Mouse (Mus musculus): Measurements from ENCODE around the gene Apaf1.

The Apaf1 gene

DNA sequence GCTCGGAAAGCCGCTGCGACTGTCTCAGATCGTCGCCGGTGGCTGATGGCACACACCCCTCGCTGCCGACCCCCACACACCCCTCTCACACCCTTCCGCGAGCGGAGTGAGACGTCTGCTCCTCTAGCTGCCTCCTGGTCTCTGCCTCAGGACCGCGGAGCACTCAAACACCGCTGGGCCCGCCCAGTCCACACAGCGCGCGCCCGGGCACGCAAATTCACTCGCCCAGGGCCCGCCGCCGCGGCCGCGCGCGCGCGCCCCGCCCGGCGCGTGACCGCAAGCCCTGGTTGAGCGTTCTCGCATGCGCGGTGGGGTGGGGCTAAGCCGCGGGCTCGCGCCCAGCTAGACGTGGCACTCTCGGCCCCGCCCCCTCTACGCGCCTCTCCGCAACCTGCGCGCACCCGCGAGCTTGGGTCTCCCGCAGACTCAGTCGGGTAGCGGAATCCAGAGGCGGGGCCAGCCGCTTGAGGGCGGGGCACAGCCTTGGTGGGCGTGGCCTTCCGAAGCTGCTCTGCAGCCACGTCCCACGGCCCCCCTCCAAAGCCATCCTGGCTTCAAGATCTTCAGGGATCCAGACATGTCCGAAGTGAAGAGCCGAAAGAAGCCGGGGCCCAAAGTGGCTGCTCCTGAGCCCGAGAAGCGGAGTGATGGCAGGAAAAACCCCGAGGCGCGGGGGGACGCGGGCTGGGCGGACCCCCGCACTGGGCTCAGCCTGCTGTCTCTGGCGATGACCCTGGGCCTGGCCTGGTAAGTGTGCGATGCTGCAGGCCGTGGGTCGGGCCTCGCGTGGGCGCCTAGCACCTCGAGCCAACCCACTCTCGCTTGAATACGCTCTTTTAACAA is at the start of gene Apaf1, which contains the start of gene Ikbip:
Gene Apaf1 (minus strand): TSS at position 221 of the 843 bp plus-strand sequence.
Gene Ikbip (plus strand): TSS at position 391 of the 843 bp plus-strand sequence.
- DNase-seq (ENCODE audit: low read depth) = peak; percentile 100

DNA sequence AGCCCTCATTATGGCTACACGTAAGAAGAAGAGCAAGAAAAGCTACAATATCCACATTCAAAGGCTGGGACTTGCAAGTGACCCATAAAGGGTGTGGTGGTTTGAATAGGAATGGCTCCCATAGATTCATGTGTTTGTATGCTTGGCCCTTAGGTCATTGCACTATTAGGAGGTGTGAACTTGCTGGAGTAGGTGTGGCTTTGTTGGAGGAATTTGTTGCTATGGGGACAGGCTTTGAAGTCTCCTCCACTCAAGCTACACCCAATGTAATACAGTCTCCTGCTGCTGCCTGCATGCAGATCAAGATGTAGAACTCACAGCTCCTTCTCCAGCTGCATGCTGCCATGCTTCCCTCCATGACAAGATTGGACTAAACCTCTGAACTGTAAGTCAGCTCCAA is 49.0 kb upstream of the Apaf1 start:
- no peak for DNase-seq (ENCODE audit: low read depth)

DNA sequence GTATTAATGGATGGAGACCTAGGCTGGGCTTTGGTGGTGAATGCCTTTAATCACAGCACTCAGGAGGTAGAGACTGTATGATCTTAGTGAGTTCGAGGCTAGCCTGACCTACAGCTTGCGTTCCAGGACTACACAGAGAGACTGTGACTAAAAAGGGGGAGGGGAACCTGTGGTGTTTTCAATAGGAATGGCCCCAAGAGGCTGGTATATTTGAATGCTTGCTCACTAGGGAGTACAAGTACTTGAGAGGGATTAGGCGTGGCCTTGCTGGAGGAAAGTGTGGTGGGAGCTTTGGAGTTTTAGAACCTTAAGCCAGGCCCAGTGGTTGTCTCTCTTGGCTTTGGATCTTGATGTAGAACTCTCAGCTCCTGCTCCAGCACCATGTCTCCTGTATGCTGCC is 48.2 kb upstream of the Apaf1 start:
- DNase-seq (ENCODE audit: low read depth) = no peak

DNA sequence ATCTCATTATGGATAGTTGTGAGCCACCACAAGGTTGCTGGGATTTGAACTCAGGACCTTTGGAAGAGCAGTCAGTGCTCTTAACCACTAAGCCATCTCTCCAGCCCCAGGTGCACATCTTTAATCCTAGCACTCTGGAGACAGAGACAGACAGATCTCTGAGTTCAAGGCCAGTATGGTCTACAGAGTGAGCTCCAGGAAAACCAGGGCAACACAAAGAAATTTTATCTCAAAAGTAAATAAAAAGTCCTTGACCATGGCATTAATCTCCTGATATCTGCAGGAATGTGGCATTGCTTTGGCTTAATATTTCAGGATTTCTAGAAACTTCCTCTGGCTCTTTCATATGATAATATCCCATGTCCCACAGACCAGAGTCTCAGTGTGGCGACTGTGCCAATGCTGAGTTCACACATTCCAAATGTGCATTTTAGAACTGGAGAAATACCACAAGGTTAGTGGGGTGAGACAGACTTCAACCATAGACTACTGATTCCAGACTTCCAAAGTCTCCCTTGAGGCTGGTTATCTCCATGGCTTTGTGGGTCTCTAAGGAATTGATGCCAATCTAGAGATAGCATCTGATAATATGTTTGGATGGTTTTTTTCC is 46.1 kb upstream of the Apaf1 start:
- no peak for DNase-seq (ENCODE audit: low read depth)

DNA sequence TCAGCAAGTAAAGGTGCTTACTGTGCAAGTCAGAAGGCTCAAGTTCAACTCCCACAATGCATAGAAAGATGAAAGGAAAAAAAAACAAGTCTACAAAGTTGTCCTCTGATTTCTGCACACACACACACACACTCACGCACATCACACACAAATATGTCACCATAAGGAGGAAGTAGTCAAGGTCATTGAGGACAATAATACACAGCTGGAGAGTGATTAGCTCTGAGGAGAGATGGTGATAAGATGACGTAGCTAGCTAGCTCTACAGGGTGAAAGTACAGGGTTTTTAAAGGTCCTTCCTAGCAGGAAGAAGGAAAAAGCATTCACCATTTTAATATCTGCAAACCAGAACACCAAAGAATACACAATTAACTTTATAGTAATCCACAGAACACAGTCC is 44.8 kb upstream of the Apaf1 start:
- DNase-seq (ENCODE audit: low read depth) = no peak

DNA sequence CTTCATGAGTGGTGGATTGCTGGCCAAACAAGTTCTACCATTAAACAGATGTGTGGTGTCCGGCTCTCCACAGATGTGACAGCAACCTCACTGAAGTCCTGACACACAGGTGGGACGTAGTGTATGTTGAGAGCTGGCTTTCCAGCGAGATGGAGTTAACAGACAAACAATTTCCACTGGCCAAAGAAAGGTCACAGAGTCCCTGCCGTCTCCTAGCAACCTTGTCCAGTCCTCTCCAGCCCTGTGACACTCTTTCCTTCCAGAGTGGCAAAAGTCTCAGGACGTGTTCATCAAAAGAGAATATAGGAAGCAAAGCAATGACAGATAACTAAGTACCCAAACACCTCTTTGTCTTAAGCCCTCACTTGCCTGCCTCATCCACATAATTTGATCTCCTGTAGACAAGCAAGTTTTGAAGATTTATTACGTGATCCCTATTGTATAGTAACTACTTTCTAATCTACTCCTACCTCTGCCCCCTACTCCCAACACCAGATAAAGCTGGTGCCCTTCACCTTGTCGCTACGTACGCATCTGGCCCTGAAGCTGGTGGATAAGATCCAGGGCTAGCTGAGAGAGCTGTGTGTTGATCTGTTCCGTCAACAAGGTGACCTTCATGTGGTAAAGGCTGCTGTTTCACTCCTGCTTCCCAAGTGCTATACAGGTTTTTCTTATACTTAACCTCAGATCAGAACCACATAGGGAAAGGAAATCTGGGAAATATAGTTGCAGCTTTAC is 44.2 kb upstream of the Apaf1 start:
- no peak for DNase-seq (ENCODE audit: low read depth)

DNA sequence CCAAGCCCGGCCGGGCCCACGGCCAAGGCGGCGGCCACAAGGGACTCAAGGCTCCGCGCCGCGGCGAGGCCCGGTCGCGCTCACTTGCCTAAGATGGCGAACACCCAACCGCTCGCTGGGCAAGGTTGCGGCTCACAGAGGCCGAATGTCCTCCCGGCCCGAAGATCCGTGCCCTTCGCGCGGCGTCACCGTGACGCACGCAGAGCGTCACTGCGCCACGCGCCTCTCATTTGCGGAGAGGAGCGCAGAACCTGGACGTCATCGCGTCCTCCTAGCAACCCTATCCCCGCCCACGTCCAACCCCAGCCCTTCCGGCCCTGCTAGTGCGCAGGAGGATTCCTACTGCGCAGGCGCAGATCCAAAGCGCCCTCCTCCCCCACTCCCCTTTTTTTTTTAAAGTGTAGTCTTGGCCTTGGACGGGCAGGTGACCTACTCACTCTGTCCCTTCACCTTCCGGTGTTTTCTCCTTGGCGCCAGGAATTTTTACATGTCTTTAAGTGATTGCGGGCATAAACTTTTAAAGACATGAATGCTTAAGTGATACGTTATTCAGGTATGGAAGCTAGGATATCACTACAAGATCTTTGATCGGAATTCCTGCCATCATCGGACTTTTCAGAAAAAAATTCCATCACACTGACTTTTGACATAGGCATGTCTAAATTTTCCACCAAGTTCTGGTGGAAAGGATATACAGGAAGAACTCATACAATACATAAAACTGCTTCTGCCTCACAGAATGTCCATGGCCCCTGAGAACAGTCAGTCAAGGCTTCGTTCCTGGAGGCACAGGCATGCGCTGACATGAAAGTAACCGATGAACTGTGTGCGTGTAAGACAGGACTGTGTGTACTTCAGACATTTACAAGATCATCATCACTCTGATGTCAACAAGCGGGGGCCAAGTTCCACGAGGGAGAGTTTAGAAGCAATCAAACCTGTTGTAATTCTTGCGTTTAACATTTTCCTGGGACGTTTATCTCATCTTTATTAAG is 41.6 kb upstream of the Apaf1 start, which contains the start of gene Slc25a3:
Gene Slc25a3 (minus strand): TSS at position 232 of the 995 bp plus-strand sequence.
- DNase-seq (ENCODE audit: low read depth) = peak; percentile 99

DNA sequence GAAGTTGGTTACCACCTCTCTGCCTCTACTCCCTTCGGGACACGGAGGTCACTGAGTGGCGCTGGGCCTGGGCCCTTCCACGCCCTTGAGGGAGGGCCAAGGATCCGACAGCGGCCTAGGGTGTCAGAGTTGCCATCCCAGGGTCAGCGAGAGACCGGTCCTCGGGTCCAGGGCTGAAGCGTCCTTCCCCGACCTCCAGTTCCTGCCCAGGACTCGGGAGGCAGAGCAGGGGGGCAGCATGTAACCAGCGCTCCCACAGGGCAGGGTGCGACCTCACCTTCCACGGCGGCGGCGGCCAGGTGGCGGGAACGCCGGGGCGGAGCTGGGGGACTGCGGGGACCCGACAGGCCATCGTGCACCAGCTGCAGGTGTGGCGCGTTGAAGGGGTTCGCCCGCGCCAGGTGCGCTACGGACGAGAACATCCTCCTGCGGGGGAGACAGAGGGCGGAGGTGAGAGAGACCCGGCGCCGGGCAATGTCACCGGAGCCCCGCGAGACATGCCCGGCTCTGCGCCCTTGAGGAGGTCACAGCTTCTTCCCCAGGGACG is 40.8 kb upstream of the Apaf1 start:
- no peak for DNase-seq (ENCODE audit: low read depth)

DNA sequence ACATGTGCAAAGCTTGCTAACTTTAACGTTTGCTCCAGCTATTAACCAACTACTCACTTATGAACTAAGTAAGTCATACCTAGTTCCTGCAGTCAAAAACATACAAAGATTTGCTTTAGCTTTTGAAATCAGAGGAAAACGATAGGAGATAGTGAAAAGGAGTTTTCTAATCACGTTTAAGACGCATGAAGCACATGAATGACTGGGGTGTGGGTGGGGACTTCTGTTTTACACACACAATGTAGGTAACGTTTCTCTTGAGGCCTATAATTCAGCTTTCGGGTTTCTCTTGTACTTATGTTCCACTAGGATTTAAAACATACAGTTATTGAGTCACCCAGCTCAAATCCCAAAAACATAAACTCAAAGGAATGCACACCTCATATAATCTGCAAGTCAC is 40.1 kb upstream of the Apaf1 start:
- DNase-seq (ENCODE audit: low read depth) = peak; percentile 56

DNA sequence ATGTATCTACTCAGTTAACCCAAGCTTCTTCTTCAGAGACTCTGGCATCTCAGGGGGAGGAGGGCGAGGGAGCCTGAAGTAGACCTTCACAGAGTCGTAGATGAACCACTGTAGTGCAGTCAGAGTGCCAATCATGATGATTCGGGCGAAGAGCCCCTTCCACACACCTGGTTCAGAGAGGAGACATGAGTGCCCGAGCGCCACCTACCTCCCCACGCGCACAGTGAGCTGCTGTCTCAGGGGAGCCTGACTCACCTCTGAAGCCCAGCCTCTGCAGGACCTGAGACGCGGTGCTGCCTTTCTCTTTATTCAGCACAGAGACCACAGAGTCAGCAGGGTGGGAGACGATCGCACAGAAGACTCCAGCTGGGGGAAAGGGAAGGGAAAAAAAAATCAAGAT is 34.4 kb upstream of the Apaf1 start:
- no peak for DNase-seq (ENCODE audit: low read depth)

DNA sequence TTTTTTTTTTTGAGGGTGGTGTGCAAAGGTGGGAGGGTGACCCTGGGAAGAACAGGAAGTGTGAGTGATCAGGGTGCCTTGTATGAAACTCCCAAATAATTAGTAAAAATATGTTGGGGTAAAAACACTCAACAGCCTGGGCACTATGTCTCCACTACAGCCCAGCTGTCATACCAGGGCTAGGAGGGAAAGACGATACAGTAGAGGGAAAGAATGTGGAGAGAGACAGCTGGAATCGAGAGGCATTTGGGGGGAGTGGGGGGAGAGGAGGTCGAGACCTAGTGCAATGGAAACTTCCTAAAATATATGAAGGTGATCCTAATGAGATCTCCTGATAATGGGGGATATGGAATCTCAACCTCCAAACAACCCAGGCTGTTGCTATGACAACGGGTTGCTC is 27.3 kb upstream of the Apaf1 start:
- DNase-seq (ENCODE audit: low read depth) = no peak

DNA sequence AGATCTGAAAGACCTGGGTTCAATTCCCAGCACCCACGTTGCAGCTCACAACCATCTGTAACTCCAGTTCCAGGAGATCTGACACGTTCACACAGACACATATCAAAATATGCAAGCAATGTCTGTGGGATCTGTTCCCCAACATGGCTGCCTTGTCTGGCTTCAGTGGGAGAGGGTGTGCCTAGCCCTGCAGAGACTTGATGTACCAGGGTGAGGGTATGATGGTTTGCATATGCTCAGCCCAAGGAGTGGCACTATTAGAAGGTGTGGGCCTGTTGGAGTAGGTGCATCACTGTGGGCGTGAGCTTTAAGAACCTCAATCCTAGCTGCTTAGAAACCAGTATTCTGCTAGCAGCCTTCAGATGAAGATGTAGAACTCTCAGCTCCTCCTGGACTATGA is 23.4 kb upstream of the Apaf1 start:
- DNase-seq (ENCODE audit: low read depth) = no peak

DNA sequence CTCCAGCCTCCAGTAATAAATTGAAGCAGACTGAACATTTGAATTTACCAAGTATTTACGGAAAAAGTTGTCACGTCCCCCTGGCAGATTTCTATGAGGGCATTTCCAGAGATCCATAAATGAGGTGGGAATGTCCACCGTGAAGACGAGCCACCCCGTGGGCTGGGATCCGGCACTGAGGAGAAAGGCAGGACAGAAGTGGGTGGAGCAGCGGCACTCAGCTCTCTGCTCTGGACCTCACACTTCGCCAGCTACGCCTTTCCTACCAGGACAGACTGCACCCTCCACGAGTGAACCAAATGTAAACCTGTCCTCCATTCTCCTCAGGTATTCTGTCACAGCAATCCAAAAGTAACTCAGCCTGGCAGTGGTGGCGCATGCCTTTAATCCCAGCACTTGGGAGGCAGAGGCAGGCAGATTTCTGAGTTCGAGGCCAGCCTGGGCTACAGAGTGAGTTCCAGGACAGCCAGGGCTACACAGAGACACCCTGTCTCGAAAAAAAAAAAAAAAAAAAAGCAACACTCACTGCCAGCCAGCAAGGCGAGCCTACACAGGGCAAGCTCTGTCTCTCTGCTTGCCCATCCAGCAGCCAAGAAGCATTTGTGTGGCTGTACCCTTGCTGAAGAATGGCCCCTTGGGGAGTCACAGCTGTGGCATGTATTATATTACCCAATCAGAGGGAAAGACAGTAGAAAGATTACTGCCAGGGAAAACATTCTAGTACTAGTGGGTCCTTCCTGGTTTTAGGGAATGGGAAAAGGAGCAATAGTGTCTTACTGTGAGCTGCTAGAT is 20.4 kb upstream of the Apaf1 start:
- DNase-seq (ENCODE audit: low read depth) = no peak

DNA sequence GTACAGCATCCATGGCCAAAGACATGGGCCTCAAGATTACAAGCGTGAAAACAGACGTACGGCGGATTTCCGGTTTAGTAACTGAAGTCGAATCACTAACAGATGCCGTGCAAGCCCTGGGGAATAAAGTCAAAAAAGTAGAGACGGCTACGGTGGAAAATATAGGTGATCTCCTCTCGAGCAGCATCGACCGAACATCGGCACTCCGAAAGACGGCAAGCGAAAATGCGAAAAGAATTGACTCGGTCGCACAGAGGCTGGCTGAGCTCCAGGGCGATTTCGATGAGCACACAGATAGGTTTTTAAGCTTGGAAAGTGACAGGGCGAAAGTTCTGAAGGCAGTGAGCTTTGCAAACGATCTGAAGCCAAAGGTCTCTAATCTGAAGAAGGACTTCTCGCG is 19.4 kb upstream of the Apaf1 start:
- DNase-seq (ENCODE audit: low read depth) = no peak

DNA sequence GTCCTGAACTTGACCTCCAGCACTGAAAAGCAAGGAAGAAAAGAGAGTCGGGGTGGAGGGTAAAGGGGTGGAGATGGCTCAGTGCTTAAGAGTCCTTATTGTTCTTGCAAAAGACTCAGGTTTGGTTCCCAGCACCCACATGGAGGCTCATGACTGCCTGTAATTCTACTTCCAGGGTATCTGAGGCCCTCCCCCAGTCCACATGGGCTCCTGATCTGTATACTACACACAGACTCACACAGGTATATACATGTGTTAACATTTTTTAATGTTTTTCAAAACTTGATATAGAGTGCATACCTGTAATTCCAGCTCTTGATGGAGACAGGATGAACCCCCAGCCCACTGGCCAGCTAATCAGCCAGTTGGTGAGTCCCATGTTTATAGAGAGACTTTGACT is 17.5 kb upstream of the Apaf1 start:
- no peak for DNase-seq (ENCODE audit: low read depth)

DNA sequence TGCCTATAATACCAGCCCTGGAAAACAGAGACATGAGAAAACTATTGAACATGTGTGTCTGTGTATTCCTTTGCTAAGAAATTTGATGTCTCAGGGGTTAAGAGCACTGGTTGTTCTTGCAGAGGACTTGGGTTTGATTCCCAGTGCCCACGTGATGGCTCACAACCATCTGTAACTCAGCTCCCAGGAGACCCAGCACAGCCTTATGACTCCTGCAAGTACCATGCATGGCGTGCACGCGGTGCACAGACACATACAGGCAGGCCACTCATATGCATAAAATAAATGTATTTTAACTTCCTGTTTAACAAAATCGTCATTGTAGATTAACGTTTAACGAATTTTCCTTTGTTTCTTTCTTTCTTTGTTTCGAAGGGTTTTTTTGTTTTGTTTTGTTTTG is 15.5 kb upstream of the Apaf1 start:
- DNase-seq (ENCODE audit: low read depth) = no peak

DNA sequence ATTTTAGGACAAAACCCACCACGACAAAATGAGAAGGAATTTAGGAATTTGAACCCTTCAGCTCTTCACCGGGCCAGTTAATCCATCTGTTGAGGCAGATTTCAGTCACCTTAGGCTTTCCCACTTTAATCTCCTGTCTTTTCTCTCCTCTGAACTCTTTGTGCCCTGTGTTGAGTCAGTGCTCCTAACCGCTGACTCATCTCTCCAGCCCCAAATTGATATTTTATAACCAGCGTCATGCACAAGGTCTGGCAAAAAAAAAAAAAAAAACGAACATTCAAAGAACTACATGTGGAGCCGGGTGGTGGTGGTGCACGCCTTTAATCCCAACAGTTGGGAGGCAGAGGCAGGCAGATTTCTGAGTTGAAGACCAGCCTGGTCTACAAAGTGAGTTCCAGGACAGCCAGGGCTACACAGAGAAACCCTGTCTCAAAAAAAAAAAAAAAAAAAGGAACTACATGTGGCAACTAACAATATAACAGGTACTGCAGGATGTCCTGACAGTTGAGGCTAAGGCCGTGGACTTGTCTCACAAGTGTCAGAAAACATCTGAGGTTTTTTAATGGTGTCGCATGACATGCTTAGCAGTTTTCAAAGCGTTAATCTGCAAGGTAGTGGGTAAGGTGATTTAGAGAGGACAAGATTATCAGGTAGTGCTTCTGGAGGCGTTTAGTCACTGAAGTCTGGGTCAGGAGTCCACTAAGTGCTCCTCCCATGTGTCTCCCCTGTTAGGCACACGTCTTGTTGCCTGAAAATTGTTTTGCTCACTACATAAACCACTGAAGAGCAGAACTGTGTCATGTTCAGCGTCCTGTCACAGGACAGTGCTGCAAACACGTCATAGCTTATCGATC is 11.9 kb upstream of the Apaf1 start:
- DNase-seq (ENCODE audit: low read depth) = no peak

DNA sequence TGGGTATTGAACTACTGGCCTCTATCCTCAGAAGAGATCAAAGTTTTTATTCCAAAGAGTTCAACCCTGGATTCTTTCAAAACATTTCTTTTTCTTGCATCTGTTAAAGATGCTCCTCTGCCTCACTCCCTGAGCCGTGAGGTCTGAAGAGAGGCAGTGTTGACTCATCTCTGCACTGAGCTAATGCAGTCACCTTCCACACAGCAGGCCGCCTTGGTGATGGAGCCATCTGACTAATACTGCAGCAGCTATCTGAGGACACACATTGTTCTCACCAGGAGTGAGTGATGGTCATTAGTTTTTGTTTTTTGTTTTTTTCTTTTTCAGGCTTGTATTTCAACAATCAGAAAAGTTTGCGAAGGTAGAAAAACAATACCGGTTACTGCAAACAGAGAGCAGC is 10.2 kb upstream of the Apaf1 start:
- DNase-seq (ENCODE audit: low read depth) = no peak

DNA sequence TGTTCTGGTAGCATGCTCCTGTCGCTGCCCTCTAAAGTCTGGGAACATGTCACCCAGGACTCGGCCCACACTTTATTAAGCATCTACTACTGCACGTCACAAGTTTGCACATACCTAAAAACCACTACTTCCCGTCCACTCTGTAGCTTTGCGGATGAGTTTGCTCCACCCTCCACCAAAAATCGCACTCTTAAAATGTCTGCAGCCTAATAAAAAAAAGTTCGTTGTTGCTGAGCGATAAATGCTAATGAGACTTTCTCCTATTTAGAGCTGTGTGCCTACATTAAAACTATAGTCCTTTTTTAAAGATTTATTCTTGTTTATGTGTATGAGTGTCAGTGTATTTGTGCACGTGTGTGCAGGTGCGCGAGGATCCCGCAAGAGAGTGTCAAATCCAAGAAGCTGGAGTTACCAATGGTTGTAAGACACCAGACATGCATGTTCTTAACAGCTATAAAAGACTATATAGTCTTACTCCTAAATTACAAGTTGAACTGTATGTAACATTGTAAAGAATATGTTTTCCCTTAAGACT is 890 bp upstream of the Apaf1 start:
- no peak for DNase-seq (ENCODE audit: low read depth)

Data from naive thymus-derived CD4-positive, alpha-beta T cell, adult 2 months (primary cell).